Mouse (Mus musculus): ENCODE measurements around the gene Nsmce1.
A peak's percentile ranks its signal among the peaks of the same experiment; 100 is the strongest.
"Not testable (repeated sequence)": the region's sequence is repeated elsewhere in the genome, so short reads cannot be mapped to it uniquely, and the experiment has no call there.

The Nsmce1 gene

GRCm38 (mm10) chr7:125430170-125430842 lies 61.1 kb downstream of the Nsmce1 start:
- no peak for DNase-seq

- DNase-seq = not testable (repeated sequence)
Measured at GRCm38 (mm10) chr7:125428816-125429500, 62.4 kb downstream of the Nsmce1 start.

GRCm38 (mm10) chr7:125428381-125428780 lies 63.0 kb downstream of the Nsmce1 start:
- DNase-seq = no peak

- no peak for DNase-seq
Measured at GRCm38 (mm10) chr7:125427492-125428090, 63.8 kb downstream of the Nsmce1 start.

- no peak for DNase-seq
Measured at GRCm38 (mm10) chr7:125423056-125423455, 68.3 kb downstream of the Nsmce1 start.

GRCm38 (mm10) chr7:125421911-125422310 lies 69.5 kb downstream of the Nsmce1 start:
- no peak for DNase-seq

GRCm38 (mm10) chr7:125420190-125420589 lies 71.2 kb downstream of the Nsmce1 start:
- DNase-seq = peak; percentile 35 to 58

GRCm38 (mm10) chr7:125418413-125418812 lies 73.0 kb downstream of the Nsmce1 start:
- no peak for DNase-seq

All from thymus, adult 18-20 months (tissue).